Mouse (Mus musculus) cerebellum, postnatal 36 days (tissue): ENCODE data around the gene Serinc5.

ENCODE experiments used
- DNase-seq, 2 experiments: peaks; one replicate each; pipeline ENCODE4 v3.0.0; 2021 to 2022; ENCODE audit warnings: mixed read lengths in 2 of 2

Serinc5 gene

DNA sequence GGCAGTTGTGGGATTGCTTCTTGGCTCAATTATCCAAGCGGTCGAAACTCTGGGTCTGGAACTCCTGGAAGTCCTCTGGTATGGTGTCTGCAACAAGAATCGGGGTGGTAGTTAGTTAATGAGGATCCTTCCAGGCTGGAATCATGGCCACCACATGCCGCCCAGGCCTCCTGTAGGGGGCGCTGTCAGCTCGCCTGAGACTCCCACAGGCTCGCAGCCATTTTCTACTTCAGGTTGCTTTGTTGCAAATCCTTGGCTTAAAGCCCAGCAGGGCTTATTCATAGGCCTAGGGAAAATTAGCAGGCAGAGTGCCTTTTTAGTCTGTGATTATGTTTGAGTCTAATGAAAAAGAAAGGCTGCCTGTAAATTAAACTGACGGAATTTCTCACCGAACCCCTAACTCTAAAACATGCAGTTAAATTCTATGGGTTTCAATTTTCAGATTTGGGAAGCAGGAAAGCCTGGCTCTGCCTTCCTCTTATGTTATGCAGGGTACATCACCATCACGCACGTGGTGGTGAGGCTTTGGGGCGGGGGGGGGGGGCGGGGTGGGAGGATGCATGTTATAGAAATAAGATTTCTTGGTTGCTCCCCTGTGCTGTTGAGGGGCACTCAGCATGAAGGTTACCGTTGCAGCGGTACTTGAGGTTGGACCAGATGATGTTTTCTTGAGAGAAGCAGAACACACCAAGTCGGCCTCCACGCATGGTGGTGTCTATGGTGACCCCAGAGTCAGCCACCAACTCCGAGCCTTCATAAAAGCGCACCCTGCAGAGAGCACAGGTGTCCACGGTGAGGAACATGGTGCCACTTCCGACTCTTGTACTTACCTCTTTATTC is 141.1 kb downstream of the Serinc5 start:
- peak; percentile 90 for DNase-seq

DNA sequence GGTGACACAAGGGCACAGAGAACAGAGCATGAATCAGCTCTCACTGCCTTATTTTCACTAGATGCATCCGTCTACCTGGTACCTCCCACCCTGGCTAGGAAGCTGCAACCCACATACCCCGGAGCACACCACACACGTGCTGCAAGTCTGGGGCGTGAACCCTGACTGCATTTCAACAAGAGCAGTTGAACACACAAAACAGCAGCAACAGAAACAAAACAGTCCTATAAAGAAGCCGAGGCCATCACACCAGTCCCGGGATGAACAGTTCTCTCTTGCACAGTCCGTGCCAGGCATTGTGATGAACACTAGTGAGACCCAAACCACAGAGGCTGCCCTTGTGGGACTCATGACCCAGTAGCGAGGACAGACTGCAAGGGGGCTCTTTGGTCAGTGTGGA is 142.8 kb downstream of the Serinc5 start:
- DNase-seq = no peak

DNA sequence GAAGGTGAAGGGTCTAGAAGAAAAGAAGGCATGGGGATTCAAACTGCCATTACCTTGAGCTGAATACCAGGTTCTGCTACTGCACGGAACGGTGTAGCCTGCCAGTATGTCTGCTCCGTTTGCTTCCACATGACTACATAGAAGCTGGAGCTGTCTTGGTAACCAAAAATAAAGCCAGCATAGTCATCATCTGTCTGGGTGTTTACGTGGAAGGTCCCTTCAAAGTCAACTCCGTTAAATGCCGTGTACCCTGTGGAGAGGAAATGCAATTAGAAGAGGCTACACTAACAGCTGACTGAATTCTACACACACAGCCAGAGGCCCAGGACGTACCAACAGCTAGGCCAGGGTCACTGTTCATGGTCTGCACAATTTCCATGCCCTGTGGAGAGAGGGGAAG is 144.1 kb downstream of the Serinc5 start:
- DNase-seq = no peak

DNA sequence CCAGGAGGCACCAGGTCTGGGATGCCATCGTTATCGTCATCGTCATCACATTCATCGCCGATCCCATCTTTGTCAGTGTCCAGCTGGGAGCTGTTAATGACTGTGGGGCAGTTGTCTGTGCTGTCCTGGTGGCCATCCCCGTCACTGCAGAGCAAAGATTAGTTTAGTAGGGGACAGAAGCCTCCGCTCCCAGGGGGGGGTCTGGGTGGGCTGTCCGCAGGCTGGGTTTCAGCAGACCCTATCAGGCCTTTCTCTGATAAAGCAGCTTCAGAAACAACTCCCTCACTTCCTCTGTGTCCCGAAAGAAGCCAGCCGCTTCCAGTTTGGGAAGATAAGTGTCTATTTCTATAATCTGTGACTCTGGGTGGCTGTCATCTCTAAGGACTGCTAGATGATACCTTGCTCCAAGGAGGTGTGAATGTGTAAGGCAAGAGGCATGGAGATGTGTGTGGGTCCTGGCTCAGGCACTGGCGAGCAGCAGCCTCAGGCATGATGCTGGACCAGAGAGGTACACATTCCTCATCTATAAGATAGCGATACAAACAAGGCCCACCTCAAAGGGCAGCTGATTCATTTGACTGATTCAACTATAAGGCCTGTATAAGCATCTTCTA is 147.2 kb downstream of the Serinc5 start:
- DNase-seq = no peak

DNA sequence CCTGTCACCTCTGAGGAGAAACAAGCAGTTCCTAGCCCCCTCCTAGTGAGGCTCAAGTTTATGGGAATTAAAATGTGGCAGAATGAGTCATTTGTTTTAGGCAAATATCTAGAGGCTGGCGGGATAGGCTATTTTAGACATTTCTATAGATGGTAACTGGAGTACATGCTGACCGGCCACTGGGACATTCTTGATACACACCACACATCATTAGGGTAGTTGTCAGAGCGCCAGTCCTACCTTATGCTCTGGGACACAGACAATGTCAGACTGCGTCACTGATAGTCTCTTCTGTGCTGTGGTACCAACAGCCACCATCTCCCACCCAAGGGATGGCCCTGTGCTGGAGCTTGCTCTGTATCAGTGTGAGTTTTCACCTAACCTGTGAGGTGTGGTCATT is 148.2 kb downstream of the Serinc5 start:
- no peak for DNase-seq

DNA sequence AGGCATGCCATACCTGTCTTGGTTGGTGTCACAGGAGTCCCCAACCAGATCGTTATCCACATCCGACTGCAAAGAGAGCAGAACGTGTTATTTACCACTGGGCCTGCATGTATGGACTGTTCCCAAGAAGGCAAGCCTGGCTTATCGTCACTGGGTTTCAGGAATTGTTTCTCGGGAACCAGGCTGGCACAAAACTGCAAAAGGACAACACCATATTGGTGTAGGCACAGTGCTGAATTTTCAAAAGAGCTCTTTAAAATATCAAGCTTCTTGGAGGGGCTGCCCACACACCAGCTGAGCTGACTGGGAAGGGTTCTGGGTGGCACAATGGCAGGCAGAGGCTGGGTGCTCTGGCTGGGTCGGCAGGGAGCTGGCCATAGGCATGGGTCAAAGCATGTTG is 149.6 kb downstream of the Serinc5 start:
- no peak for DNase-seq
